Mouse (Mus musculus): ENCODE results near the gene Gsg1.

Gene Gsg1

GRCm38 (mm10) chr6:135254153-135254552, at the start of gene Gsg1:
Gsg1 (minus strand) TSS chr6:135254351.
- DNase-seq (ENCODE audit: low read depth in 2 of 2, low spot score in 2 of 2): no peak

- DNase-seq (ENCODE audit: low read depth in 2 of 2, low spot score in 2 of 2): no peak
These were observed 48.4 kb upstream of the Gsg1 start for GRCm38 (mm10) chr6:135302421-135303125.

- DNase-seq (ENCODE audit: low read depth in 2 of 2, low spot score in 2 of 2): no peak
These were observed 46.3 kb upstream of the Gsg1 start for GRCm38 (mm10) chr6:135300469-135300868.

GRCm38 (mm10) chr6:135299024-135299550, 44.9 kb upstream of the Gsg1 start:
- DNase-seq (ENCODE audit: low read depth in 2 of 2, low spot score in 2 of 2): no peak

- DNase-seq (ENCODE audit: low read depth in 2 of 2, low spot score in 2 of 2): no peak
These were observed 43.4 kb upstream of the Gsg1 start for GRCm38 (mm10) chr6:135297570-135297969.

- no peak for DNase-seq (ENCODE audit: low read depth in 2 of 2, low spot score in 2 of 2)
These were observed 42.1 kb upstream of the Gsg1 start for GRCm38 (mm10) chr6:135296267-135296666.

- DNase-seq (ENCODE audit: low read depth in 2 of 2, low spot score in 2 of 2): no peak
These were observed 41.1 kb upstream of the Gsg1 start for GRCm38 (mm10) chr6:135295082-135295861.

- DNase-seq (ENCODE audit: low read depth in 2 of 2, low spot score in 2 of 2): no peak
These were observed 40.0 kb upstream of the Gsg1 start for GRCm38 (mm10) chr6:135294150-135294549.

- no peak for DNase-seq (ENCODE audit: low read depth in 2 of 2, low spot score in 2 of 2)
These were observed 38.2 kb upstream of the Gsg1 start for GRCm38 (mm10) chr6:135292391-135292790.

GRCm38 (mm10) chr6:135279856-135280255, 25.7 kb upstream of the Gsg1 start:
- DNase-seq (ENCODE audit: low read depth in 2 of 2, low spot score in 2 of 2): no peak

GRCm38 (mm10) chr6:135279286-135279685, 25.1 kb upstream of the Gsg1 start:
- no peak for DNase-seq (ENCODE audit: low read depth in 2 of 2, low spot score in 2 of 2)

GRCm38 (mm10) chr6:135278302-135278701, 24.2 kb upstream of the Gsg1 start:
- no peak for DNase-seq (ENCODE audit: low read depth in 2 of 2, low spot score in 2 of 2)

GRCm38 (mm10) chr6:135276474-135277295, 22.5 kb upstream of the Gsg1 start:
- no peak for DNase-seq (ENCODE audit: low read depth in 2 of 2, low spot score in 2 of 2)

- no peak for DNase-seq (ENCODE audit: low read depth in 2 of 2, low spot score in 2 of 2)
These were observed 21.1 kb upstream of the Gsg1 start for GRCm38 (mm10) chr6:135275231-135275630.

- no peak for DNase-seq (ENCODE audit: low read depth in 2 of 2, low spot score in 2 of 2)
These were observed 18.9 kb upstream of the Gsg1 start for GRCm38 (mm10) chr6:135273066-135273465.

GRCm38 (mm10) chr6:135271761-135272160, 17.6 kb upstream of the Gsg1 start:
- DNase-seq (ENCODE audit: low read depth in 2 of 2, low spot score in 2 of 2): no peak

- DNase-seq (ENCODE audit: low read depth in 2 of 2, low spot score in 2 of 2): no peak
These were observed 15.5 kb upstream of the Gsg1 start for GRCm38 (mm10) chr6:135269626-135270025.

GRCm38 (mm10) chr6:135268392-135268791, 14.2 kb upstream of the Gsg1 start:
- no peak for DNase-seq (ENCODE audit: low read depth in 2 of 2, low spot score in 2 of 2)

- DNase-seq (ENCODE audit: low read depth in 2 of 2, low spot score in 2 of 2): no peak
These were observed 13.1 kb upstream of the Gsg1 start for GRCm38 (mm10) chr6:135267221-135267620.

- DNase-seq (ENCODE audit: low read depth in 2 of 2, low spot score in 2 of 2): no peak
These were observed 11.9 kb upstream of the Gsg1 start for GRCm38 (mm10) chr6:135266056-135266455.

- no peak for DNase-seq (ENCODE audit: low read depth in 2 of 2, low spot score in 2 of 2)
These were observed 10.0 kb upstream of the Gsg1 start for GRCm38 (mm10) chr6:135264136-135264535.

All from CD8-positive naive resting alpha-beta T cell, adult 2 months (primary cell).